Mouse (Mus musculus) kidney, embryonic 15.5 days (tissue): ENCODE measurements around the gene Ltb. TPM values are rescaled to one million over a fixed set of nuclear protein-coding genes. Genes with fewer than 3 reads are reported as not detected.

Experiments used
- ATAC-seq: fragments of 200-750 bp; cut with Nextera tagmentation; replicated peaks from 2 replicates; pipeline ENCODE4 v1.8.0; 2017; ENCODE audit warnings: moderate TSS enrichment; ENCODE audit not compliant: low FRiP score
- H3K27ac ChIP-seq: fragments of 300-500 bp; sonication (generic); 2 replicates; pipeline ENCODE4 v1.5.1; 2015; ENCODE audit warnings: mild to moderate bottlenecking, inconsistent platforms
- H3K27me3 ChIP-seq: fragments of 300-500 bp; sonication (generic); 2 replicates; pipeline ENCODE4 v1.6.1; 2015; ENCODE audit warnings: inconsistent platforms
- H3K36me3 ChIP-seq: fragments of 300-500 bp; sonication (generic); 2 replicates; pipeline ENCODE4 v1.6.1; 2015; ENCODE audit warnings: inconsistent platforms
- H3K4me1 ChIP-seq: fragments of 300-500 bp; sonication (generic); 2 replicates; pipeline ENCODE4 v1.6.1; 2015; ENCODE audit warnings: inconsistent platforms
- H3K4me2 ChIP-seq: fragments of 300-500 bp; sonication (generic); 2 replicates; pipeline ENCODE4 v1.6.1; 2015; ENCODE audit warnings: moderate library complexity, mild to moderate bottlenecking, inconsistent platforms
- H3K4me3 ChIP-seq: fragments of 300-500 bp; sonication (generic); replicated peaks from 2 replicates; pipeline ENCODE4 v1.5.1; 2015; ENCODE audit warnings: mild to moderate bottlenecking, inconsistent platforms
- H3K9ac ChIP-seq: fragments of 300-500 bp; sonication (generic); 2 replicates; pipeline ENCODE4 v1.6.1; 2015; ENCODE audit warnings: mild to moderate bottlenecking, inconsistent platforms
- H3K9me3 ChIP-seq: fragments of 300-500 bp; sonication (generic); replicated peaks from 2 replicates; pipeline ENCODE4 v1.6.1; 2016; ENCODE audit warnings: inconsistent platforms
- WGBS: fragments of 180-500 bp; shearing (Covaris S2); methylation state at CpG from one replicate; pipeline ENCODE4 v1.1.7; 2015; ENCODE audit warnings: mixed read lengths; 5-methylcytosine and 5-hydroxymethylcytosine counted together
- polyA plus RNA-seq: library from polyadenylated mRNA; unstranded; fragments of >200 nt; fragmentation: Nextera tagmentation; extraction: Ambion mirVana; gene quantifications from 2 replicates; pipeline ENCODE4 v1.2.1, GENCODE M21; 2015

The Ltb gene
- polyA plus RNA-seq, 1 experiment from 2014 or later, result 0.53 TPM

DNA sequence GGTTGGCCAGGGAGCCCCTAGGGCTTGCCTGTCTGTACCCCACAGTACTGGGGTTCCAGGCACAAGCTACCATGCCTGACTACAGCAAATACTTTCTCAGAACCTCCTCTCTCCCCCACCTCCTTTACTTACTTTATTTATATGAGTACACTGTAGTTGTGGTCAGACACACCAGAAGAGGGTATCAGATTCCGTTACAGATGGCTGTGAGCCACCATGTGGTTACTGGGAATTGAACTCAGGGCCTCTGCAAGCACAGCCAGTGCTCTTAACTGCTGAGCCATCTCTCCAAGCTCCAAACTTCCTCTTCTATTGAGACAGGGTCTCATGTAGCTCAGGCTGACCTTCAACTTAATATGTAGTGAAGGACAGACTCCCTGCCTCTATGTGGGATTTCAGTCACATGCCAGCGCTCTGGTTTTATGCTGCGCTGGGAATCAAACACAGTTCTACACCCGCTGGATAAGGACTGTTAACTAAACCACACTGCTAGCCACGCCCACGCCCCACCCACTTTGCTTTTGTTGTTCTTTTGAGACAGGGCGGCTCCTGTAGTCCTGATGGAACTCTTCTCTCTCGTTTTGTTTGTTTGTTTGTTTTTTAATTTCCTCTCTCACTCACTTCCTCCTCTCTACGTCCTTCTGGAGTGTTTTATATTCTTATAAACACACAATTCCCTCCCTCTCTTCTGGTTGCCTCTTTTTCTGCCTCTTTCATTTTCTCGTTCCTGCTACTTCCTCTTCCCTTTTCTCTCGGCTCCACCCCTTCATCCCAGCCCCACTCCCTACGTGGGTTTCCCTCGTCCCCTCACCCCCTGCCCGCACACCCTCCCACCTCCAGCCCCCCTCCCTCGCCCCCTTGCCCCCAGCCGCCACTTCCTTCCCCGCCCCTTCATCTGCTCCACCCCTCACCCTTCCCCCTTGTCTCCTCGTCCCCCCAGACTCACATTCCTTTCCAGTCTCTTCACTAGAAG is 8.3 kb upstream of the Ltb start:
- peak overlapping the region; percentile 38; the same call in 1 of the 2 replicates for H3K9ac ChIP-seq
- WGBS, result 3% methylated on average over 18 of the region's 18 CpGs
- peaks cover 12% of the 10 kb centered on the region for H3K4me1 ChIP-seq
- peak overlapping the region; percentile 47 for H3K4me3 ChIP-seq
- H3K4me2 ChIP-seq, result peak overlapping the region; percentile 59
- H3K36me3 ChIP-seq, result no peaks in the 10 kb centered on the region
- H3K9me3 ChIP-seq, result no peaks in the 10 kb centered on the region
- H3K27me3 ChIP-seq, result no peaks in the 10 kb centered on the region
- ATAC-seq, result peak; percentile 65; the same call in 1 of the 2 replicates
- H3K27ac ChIP-seq, result peak overlapping the region; percentile 87

DNA sequence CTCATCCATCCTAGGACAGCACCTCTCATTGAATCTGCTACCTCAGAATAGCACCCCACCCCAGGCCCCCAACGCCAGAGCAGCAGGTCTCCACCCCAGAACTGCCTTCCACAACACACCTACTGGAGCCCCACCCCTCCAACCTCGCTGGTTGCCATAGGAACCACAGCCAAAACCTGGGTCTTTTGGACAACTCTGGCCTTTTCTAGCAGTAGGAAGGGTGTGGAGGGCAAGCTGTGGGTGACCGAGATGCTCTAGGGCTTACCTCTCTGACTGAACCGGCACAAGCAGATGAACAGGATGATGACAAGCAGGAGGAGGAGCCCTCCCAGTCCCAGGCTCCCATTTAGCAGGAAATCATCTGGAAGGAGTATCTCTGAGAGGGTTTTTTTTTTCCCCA is 7.6 kb upstream of the Ltb start:
- no peaks in the 10 kb centered on the region for H3K36me3 ChIP-seq
- no peaks in the 10 kb centered on the region for H3K27me3 ChIP-seq
- H3K27ac ChIP-seq, result peak overlapping the region; percentile 87
- peak overlapping the region; percentile 59 for H3K4me2 ChIP-seq
- 0 out of 2 replicates have a peak, but pooled peaks have one; percentile 45 for ATAC-seq
- H3K4me3 ChIP-seq, result peak overlapping the region; percentile 47
- WGBS, result 0% methylated on average over 4 of the region's 4 CpGs
- peaks cover 12% of the 10 kb centered on the region for H3K4me1 ChIP-seq
- H3K9ac ChIP-seq, result no peak overlapping the region
- no peaks in the 10 kb centered on the region for H3K9me3 ChIP-seq

DNA sequence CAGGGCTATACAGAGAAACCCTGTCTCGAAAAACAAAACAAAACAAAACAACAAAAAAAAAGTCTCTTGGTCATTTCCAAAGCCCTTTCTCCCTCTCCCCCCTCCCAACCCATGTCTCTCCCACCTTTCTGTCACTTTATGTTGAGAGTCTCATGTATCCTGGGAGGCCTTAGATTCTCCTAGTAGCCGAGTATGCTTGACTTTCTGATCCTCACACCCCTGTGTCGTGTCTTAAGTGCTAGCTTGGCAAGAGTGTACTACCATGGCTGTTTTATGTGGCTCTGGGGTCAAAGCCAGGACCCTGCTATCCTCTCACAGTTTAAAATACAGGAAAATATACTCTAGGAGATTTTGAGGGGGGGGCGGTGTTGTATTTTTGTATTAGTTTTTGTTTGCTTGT is 6.9 kb upstream of the Ltb start:
- WGBS, result 63% methylated on average over 4 of the region's 4 CpGs
- Histone ChIP-seq H3K27ac (no peak overlapping the region), H3K4me2 (no peak overlapping the region)

DNA sequence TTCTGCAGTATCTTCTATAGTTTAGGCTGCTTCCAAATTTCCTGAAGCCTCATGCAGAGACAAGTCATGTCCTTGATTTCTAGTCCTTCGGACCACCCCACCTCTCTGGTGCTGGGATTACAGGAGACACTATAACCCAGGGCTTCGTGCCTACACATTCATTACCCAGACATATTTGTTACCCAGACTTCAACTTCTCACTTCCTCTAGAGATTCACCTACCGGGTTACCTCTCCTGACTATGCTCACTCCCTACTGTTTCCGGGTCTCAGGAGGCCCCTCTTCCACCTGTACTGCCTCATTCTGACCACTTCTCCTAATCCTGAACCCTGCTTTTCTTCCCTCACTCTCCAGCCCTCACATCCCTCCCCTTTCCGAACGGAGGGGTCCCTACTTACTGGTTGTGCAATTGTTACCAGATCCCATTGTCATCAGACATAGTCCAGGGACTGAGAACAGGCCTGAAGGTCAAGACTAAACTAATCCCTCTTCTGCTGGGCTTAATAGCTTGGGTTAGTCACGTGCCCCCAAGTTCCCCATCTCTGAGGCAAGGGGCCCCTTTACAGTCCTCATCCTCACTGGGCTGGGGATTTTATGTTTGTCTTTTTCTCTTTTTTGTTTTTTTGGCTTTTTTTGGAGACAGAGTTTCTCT is 6.2 kb upstream of the Ltb start, which contains the start of gene Lst1:
TSS of gene Lst1 (minus strand) at position 481 of the 652 bp plus-strand sequence.
- ATAC-seq, result no peak
- H3K27me3 ChIP-seq, result 0 out of 2 replicates have a peak, but pooled peaks cover under 1% of the 10 kb centered on the region
- peaks cover 12% of the 10 kb centered on the region for H3K4me1 ChIP-seq
- no peak within 1 kb of the TSS for H3K9ac ChIP-seq
- no peaks in the 10 kb centered on the region for H3K36me3 ChIP-seq
- H3K4me3 ChIP-seq, result no peak within 1 kb of the TSS
- no peak within 1 kb of the TSS for H3K4me2 ChIP-seq
- H3K27ac ChIP-seq, result no peak within 1 kb of the TSS
- H3K9me3 ChIP-seq, result no peaks in the 10 kb centered on the region
- WGBS, result 78% methylated on average over 7 of the region's 7 CpGs

More for the DNA sequence above, 6.9 kb upstream of the Ltb start:
- Histone ChIP-seq H3K27me3 (no peaks in the 10 kb centered on the region), H3K4me1 (peaks cover 12% of the 10 kb centered on the region), H3K9me3 (no peaks in the 10 kb centered on the region), H3K36me3 (no peaks in the 10 kb centered on the region), H3K9ac (no peak overlapping the region), H3K4me3 (no peak overlapping the region)
- ATAC-seq, result no peak

DNA sequence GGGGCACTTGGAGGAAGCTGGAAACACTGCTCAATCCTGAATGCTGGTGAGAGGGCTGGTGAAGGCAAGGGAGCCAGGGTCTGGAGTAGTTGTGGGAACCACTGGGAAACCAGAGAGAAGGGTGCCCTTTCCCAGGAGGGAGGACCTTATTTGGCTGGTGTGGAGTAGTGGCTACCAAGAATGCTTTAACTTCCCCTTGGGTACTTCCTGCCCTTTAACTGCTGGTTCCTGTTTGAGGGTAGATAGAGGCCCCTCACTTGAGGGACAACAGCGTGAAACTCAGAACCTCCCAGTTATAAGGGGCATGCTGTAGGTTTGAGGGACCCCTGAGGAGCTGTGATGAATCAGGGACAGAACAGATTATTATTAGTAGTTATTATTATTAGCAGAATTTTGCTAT is 5.1 kb upstream of the Ltb start:
- Histone ChIP-seq H3K36me3 (no peaks in the 10 kb centered on the region), H3K4me1 (peaks cover 13% of the 10 kb centered on the region), H3K4me3 (no peak overlapping the region), H3K27ac (no peak overlapping the region), H3K27me3 (peaks cover 11% of the 10 kb centered on the region), H3K9ac (no peak overlapping the region), H3K9me3 (no peaks in the 10 kb centered on the region), H3K4me2 (no peak overlapping the region)
- no peak for ATAC-seq
- 52% methylated on average over 1 of the region's 1 CpGs for WGBS

DNA sequence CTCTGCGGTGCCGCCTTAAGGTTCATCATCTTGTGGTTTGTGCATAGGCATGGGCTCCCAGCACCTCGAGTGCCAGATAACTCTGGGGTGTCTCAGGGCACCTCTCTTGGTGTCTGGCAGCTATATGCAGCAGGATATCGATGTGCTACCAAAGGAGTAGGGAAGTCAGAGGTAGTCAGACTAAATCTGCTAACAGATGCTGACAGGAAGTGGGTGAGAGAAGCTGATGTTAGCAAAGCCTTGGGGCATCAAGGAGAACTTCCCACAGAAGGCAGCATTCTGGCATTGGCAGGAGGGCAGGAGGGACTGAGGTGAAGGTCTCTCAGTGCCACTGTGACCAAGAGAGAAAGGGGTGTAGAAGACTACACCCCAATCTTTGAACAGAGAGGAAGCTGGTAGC is 4.1 kb upstream of the Ltb start:
- WGBS, result 80% methylated on average over 4 of the region's 4 CpGs
- H3K9me3 ChIP-seq, result no peaks in the 10 kb centered on the region
- peaks cover 21% of the 10 kb centered on the region for H3K4me1 ChIP-seq
- H3K27ac ChIP-seq, result no peak overlapping the region
- H3K9ac ChIP-seq, result no peak overlapping the region
- no peaks in the 10 kb centered on the region for H3K36me3 ChIP-seq
- H3K27me3 ChIP-seq, result peaks cover 20% of the 10 kb centered on the region
- ATAC-seq, result no peak
- no peak overlapping the region for H3K4me3 ChIP-seq
- no peak overlapping the region for H3K4me2 ChIP-seq

DNA sequence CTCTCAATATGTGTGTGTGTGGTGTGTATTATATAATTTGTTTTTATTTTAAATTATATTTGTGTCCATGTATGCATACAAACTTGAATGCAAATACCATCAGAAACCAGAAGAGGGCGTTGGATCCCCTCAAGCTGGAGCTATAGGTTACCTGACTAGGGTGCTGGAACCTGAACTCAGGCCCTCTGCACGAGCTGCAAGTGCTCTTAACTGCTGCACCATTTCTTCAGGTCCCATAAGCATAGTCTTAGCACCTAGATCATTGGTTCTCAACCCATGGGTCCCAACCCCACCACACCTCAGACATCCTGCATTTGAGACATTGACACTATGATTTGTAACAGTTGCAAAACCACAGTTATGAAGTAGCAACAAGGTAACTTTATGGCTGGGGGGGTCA is 2.5 kb upstream of the Ltb start:
- WGBS, result 70% methylated on average over 2 of the region's 2 CpGs
- Histone ChIP-seq H3K4me3 (no peak overlapping the region), H3K27ac (no peak overlapping the region), H3K4me2 (no peak overlapping the region), H3K9me3 (no peaks in the 10 kb centered on the region), H3K27me3 (peaks cover 36% of the 10 kb centered on the region), H3K4me1 (peaks cover 23% of the 10 kb centered on the region), H3K9ac (no peak overlapping the region), H3K36me3 (no peaks in the 10 kb centered on the region)
- no peak for ATAC-seq

DNA sequence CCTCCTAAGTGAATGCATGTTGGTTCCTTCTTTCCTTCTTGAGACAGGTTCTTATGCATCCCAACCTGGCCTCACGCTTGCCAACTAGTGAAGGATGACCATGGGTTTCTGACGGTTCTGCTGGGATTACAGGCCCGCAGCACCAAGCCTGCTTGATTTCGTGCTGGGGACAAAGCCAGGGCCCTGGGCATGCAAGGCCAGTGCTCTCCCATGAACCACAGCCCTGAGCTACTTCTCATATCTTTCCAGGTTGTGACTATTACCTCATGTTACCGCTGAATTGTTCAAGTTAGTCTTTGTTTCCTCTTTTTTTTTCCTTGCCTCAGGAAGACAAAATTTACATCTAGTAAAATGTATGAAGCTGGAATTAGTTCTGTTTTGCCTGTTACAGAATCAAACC is 1.3 kb upstream of the Ltb start:
- H3K27me3 ChIP-seq, result peaks cover 42% of the 10 kb centered on the region
- 85% methylated on average over 5 of the region's 5 CpGs for WGBS
- H3K36me3 ChIP-seq, result no peaks in the 10 kb centered on the region
- H3K27ac ChIP-seq, result no peak overlapping the region
- H3K4me2 ChIP-seq, result no peak overlapping the region
- peaks cover 22% of the 10 kb centered on the region for H3K4me1 ChIP-seq
- H3K4me3 ChIP-seq, result no peak overlapping the region
- ATAC-seq, result no peak
- H3K9me3 ChIP-seq, result no peaks in the 10 kb centered on the region
- H3K9ac ChIP-seq, result no peak overlapping the region

DNA sequence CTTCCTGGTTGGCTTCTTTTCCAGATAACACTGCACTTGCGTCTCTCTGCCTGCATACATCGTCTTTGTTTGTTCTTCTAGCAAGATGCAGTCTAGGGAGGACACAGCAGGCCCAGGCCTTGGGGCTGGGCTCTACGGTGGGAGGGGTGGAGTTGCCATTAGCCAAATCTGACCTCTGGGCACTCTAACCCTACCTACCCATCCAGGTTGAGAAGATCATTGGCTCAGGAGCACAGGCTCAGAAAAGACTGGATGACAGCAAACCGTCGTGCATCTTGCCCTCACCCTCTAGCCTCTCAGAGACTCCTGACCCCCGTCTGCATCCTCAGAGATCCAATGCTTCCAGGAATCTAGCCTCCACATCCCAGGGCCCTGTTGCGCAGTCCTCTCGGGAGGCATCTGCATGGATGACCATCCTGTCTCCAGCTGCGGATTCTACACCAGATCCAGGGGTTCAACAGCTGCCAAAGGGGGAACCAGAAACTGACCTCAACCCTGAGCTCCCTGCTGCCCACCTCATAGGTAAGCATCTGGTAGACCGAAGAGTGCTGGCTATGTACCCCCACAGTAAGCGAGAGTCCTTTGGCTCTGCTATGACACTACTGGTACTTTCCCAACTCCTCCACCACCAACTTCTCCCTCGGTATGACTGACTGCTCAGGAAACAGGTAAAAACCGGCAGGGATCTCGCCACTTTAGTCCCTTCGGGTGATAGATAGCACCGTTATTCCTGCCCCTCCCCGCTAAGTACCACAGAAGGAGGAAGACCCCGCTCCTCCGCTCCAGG is 798 bp downstream of the Ltb start:
- WGBS, result 43% methylated on average over 19 of the region's 19 CpGs
- peaks cover 57% of the 10 kb centered on the region for H3K27me3 ChIP-seq
- no peaks in the 10 kb centered on the region for H3K9me3 ChIP-seq
- H3K9ac ChIP-seq, result peak overlapping the region; percentile 37; the same call in 1 of the 2 replicates
- H3K4me1 ChIP-seq, result peaks cover 22% of the 10 kb centered on the region
- H3K36me3 ChIP-seq, result no peaks in the 10 kb centered on the region
- peak overlapping the region; percentile 83 for H3K4me2 ChIP-seq
- ATAC-seq, result peak; percentile 53
- no peak overlapping the region for H3K27ac ChIP-seq
- peak overlapping the region; percentile 49 for H3K4me3 ChIP-seq

DNA sequence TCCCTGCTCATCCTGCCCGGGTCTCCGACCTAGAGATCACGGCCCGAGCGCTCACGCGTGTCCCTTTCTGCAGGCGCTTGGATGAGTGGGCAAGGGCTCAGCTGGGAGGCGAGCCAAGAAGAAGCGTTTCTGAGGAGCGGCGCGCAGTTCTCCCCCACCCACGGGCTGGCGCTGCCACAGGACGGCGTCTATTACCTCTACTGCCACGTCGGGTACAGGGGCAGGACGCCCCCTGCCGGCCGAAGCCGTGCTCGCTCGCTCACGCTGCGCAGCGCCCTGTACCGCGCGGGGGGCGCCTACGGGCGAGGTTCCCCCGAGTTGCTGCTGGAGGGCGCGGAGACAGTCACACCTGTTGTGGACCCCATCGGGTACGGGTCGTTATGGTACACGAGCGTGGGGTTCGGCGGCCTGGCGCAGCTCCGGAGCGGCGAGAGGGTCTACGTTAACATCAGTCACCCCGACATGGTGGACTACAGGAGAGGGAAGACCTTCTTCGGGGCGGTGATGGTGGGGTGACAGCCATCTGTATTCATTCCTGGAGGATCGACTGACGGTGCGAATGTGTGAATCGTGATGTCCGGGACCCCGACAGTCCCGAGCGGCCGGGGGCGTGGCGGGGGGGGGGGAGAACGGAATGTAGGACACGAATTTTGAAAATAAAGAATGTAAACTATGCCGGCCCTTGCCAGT is 1.5 kb downstream of the Ltb start:
- Histone ChIP-seq H3K9me3 (no peaks in the 10 kb centered on the region), H3K36me3 (no peaks in the 10 kb centered on the region), H3K9ac (peak overlapping the region; percentile 37), H3K4me3 (peak overlapping the region; percentile 49), H3K27me3 (peaks cover 65% of the 10 kb centered on the region), H3K27ac (no peak overlapping the region), H3K4me1 (peaks cover 22% of the 10 kb centered on the region), H3K4me2 (peak overlapping the region; percentile 83)
- ATAC-seq, result peak; percentile 81
- 1% methylated on average over 66 of the region's 66 CpGs for WGBS

DNA sequence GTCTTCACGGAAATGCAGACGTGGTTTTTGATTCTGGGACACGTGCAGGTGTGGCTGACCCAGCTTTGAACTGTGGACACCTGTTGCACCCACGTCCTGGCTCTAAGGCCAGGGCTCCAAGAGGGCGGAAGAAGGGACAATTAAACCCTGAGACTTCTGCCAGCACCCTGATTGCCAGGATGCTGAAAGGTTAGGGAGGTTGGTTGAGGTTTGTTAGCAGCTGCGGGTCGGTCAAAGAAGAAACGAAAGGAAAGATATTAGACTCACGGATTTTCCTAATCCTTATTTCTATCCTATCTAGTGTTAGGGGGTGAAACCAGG is 2.0 kb downstream of the Ltb start:
- 0 out of 2 replicates have a peak, but pooled peaks have one; percentile 31 for ATAC-seq
- Histone ChIP-seq H3K27ac (no peak overlapping the region), H3K9me3 (no peaks in the 10 kb centered on the region), H3K4me3 (peak overlapping the region; percentile 49), H3K4me1 (peaks cover 22% of the 10 kb centered on the region), H3K36me3 (no peaks in the 10 kb centered on the region), H3K4me2 (peak overlapping the region; percentile 83), H3K9ac (no peak overlapping the region), H3K27me3 (peaks cover 70% of the 10 kb centered on the region)
- 29% methylated on average over 9 of the region's 9 CpGs for WGBS
